Mouse (Mus musculus) megakaryocyte-erythroid progenitor cell, adult 5 weeks (primary cell): ENCODE measurements around the gene Serinc4. TPM values are rescaled to one million over a fixed set of nuclear protein-coding genes. Genes with fewer than 3 reads are reported as not detected.

Experiments used
- polyA plus RNA-seq: library from polyadenylated mRNA; stranded (reverse); fragments of >175 nt; gene quantifications from 2 replicates; pipeline ENCODE4 v1.2.3, GENCODE M21; 2012

Gene Serinc4
- 0.05 TPM in 1 of 2 replicates, not detected in the other for polyA plus RNA-seq

GRCm38 (mm10) chr2:121456692-121457642, at the start of gene Serinc4:
Gene Serinc4, minus strand, starts transcription at chr2:121456781.

GRCm38 (mm10) chr2:121473301-121474179, 17.0 kb upstream of the Serinc4 start, which contains the start of gene Mfap1b:
Gene Mfap1b, minus strand, starts transcription at chr2:121474067.

GRCm38 (mm10) chr2:121452990-121453389, 3.6 kb downstream of the Serinc4 start, which contains the start of gene Hypk:
Gene Hypk, plus strand, starts transcription at chr2:121453290.

DNA sequence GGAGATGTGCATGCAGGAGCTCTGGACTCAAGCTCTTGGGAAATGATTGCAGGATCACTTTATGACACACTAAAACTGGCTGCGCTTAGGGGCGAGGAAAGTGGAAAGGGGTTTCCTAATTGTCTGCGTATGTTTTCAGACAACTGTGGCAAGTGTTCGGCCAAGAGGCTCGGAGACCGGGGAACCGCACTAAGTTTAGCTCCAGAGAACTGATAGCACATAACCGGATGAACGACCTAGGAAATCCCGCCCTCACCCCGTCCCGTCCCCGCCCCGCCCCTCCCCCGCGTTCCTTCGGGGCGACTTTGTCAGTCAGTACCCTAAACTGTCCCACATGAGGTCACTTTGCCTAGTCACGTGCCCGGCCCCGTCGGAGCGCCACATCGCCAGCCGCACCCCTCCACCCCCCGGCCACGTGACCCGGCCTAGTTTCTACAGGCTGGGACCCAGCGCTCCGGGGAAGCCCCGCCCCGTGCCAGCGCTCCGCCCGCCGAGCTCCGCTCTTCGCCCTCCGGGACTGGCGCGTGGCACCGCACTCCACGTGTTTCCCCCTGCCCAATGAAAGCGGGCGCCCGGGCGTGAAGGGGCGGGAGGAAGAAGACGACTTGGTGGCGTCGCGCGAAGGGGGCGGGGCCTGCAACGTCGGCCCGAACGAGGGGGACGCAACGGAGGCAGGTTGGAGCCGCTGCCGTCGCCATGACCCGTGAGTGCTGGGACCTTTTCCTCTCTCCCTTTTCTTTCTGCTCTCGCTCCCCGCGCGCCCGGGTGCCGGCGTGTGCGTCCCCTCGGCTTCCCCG, 7.6 kb downstream of the Serinc4 start, which contains the start of gene Serf2:
Gene Serf2 (plus strand): TSS at position 457 of the 797 bp plus-strand sequence.

GRCm38 (mm10) chr2:121444178-121444577, 12.4 kb downstream of the Serinc4 start, which contains the start of gene Ell3:
Gene Ell3, minus strand, starts transcription at chr2:121444278.

DNA sequence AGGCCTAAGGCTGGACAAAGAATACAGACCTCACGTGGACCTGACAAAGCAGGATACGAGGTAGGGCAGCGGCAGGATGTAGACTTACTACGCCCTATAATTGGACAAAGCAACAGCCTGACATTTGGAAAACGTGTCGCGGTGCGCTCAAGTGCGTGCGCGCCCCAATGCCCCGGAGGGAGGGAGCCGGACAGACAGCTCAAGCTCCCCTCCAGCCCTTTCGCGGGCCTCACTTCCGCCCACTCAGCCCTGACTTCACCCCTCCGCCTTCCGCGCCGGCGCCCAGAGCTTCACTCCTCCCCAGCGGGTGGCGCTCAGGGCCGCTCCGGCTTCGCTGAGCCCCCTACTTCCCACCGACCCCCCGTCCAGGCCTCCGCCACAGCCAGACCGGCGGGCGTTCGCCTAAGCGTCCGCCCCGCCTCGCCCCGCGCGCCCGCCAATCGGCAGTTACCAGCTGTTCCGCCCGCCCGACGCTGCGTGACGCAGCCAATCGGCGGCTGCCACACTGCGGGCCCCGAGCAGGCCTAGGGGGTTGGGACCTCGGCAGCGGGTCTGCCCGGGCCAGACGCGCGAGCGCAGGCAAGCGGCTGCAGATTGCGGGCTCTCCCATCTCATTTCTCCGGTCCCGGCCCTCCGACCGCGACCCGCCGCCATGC, 43.1 kb downstream of the Serinc4 start, which contains the start of the genes Pdia3 and Catsper2:
Gene Pdia3 (plus strand): TSS at position 389 of the 656 bp plus-strand sequence.
Gene Catsper2 (minus strand): TSS at position 406 of the 656 bp plus-strand sequence.

Other genes starting within 250 kb of the Serinc4 start
- gene Trp53bp1, start 185.4 kb downstream of the Serinc4 start, polyA plus RNA-seq, result 22.0 and 34.2 TPM in 2 replicates
- 0.01 and 0.30 TPM in 2 replicates for gene Map1a, start 167.2 kb downstream of the Serinc4 start, polyA plus RNA-seq
- gene Ppip5k1, start 101.4 kb downstream of the Serinc4 start, polyA plus RNA-seq, result 5.6 and 6.3 TPM in 2 replicates
- gene Ckmt1, start 99.1 kb downstream of the Serinc4 start, polyA plus RNA-seq, result not detected in 2 replicates
- 0.04 TPM in 1 of 2 replicates, not detected in the other for gene Strc, start 69.6 kb downstream of the Serinc4 start, polyA plus RNA-seq
- gene Pdia3, start 43.0 kb downstream of the Serinc4 start, polyA plus RNA-seq, result 785 and 987 TPM in 2 replicates
- gene Catsper2, start 43.0 kb downstream of the Serinc4 start, polyA plus RNA-seq, result 0.24 and 0.29 TPM in 2 replicates
- 0.05 TPM in 2 replicates for gene Ell3, start 12.5 kb downstream of the Serinc4 start, polyA plus RNA-seq
- 327 and 366 TPM in 2 replicates for gene Serf2, start 7.6 kb downstream of the Serinc4 start, polyA plus RNA-seq
- gene Hypk, start 3.5 kb downstream of the Serinc4 start, polyA plus RNA-seq, result 73.0 and 125 TPM in 2 replicates
- 3.7 and 4.6 TPM in 2 replicates for gene Mfap1b, start 17.3 kb upstream of the Serinc4 start, polyA plus RNA-seq
- 4.7 and 4.9 TPM in 2 replicates for gene Mfap1a, start 49.9 kb upstream of the Serinc4 start, polyA plus RNA-seq
- gene Wdr76, start 49.9 kb upstream of the Serinc4 start, polyA plus RNA-seq, result 1.2 and 1.3 TPM in 2 replicates